Mouse (Mus musculus): Measurements from ENCODE around the gene Shank2. TPM values are rescaled to one million over a fixed set of nuclear protein-coding genes. Genes with fewer than 3 reads are reported as not detected.

Gene Shank2
- polyA plus RNA-seq, 2 experiments: 0.59 to 0.89 TPM

GRCm38 (mm10) chr7:144208628-144209027, 206.9 kb downstream of the Shank2 start:
- Histone ChIP-seq H3K4me2 (replicated peaks; ENCODE audit: low read depth, low read length, severe bottlenecking) (no peak overlapping the region), H3K4me1 (ENCODE audit: control insufficient read depth, insufficient read depth, low read length) (no peaks in the 10 kb centered on the region), H3K36me3 (ENCODE audit: control insufficient read depth, insufficient read depth, low read length) (no peaks in the 10 kb centered on the region), H3K9ac (ENCODE audit: low read depth, low read length, severe bottlenecking) (no peak overlapping the region), H3K27me3 (ENCODE audit: control insufficient read depth, insufficient read depth, low read length) (no peaks in the 10 kb centered on the region), H3K9me3 (ENCODE audit: control insufficient read depth, low read length) (no peaks in the 10 kb centered on the region), H3K4me3 (replicated peaks; ENCODE audit: low read length) (no peak overlapping the region), H3K27ac (replicated peaks; ENCODE audit: low read depth, low read length) (no peak overlapping the region)
- ATAC-seq (ENCODE audit: low FRiP score, low read depth): no peak
- DNase-seq (ENCODE audit: low spot score): no peak
- WGBS: 82% methylated on average over 1 of the region's 1 CpGs
- TF ChIP-seq POLR2A (IDR thresholded peaks at IDR 0.05; ENCODE audit: borderline replicate concordance, extremely low read depth, insufficient read depth, insufficient read length): no peak

GRCm38 (mm10) chr7:144210526-144210925, 208.8 kb downstream of the Shank2 start:
- Histone ChIP-seq H3K36me3 (ENCODE audit: control insufficient read depth, insufficient read depth, low read length) (no peaks in the 10 kb centered on the region), H3K4me3 (replicated peaks; ENCODE audit: low read length) (no peak overlapping the region), H3K27me3 (ENCODE audit: control insufficient read depth, insufficient read depth, low read length) (no peaks in the 10 kb centered on the region), H3K9me3 (ENCODE audit: control insufficient read depth, low read length) (no peaks in the 10 kb centered on the region), H3K27ac (replicated peaks; ENCODE audit: low read depth, low read length) (no peak overlapping the region), H3K4me1 (ENCODE audit: control insufficient read depth, insufficient read depth, low read length) (no peaks in the 10 kb centered on the region), H3K4me2 (replicated peaks; ENCODE audit: low read depth, low read length, severe bottlenecking) (no peak overlapping the region), H3K9ac (ENCODE audit: low read depth, low read length, severe bottlenecking) (no peak overlapping the region)
- no peak for TF ChIP-seq POLR2A (IDR thresholded peaks at IDR 0.05; ENCODE audit: borderline replicate concordance, extremely low read depth, insufficient read depth, insufficient read length)
- no peak for ATAC-seq (ENCODE audit: low FRiP score, low read depth)
- WGBS: 86% methylated on average over 9 of the region's 9 CpGs
- no peak for DNase-seq (ENCODE audit: low spot score)

DNA sequence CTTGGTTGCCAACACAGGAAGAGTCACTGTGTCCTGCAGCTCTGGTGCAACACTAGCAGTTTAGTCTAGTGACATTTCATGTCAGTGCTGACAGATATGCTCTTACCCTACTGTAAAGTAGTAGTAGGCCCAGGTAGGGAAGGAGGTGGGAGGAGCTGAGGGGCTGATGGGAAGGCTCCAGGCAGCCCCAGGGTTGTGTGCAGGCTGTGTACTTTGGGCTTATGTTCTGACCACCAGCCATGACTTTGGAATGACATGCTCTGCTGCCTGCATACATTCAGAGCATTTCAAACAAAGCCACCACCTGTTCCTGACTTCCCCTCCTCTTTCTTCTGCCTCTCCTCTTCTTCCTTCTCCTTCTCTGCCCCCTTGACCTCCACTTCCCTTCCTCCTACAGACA, 211.0 kb downstream of the Shank2 start:
- Histone ChIP-seq H3K4me2 (replicated peaks; ENCODE audit: low read depth, low read length, severe bottlenecking) (no peak overlapping the region), H3K4me1 (ENCODE audit: control insufficient read depth, insufficient read depth, low read length) (no peaks in the 10 kb centered on the region), H3K9me3 (ENCODE audit: control insufficient read depth, low read length) (no peaks in the 10 kb centered on the region), H3K27ac (replicated peaks; ENCODE audit: low read depth, low read length) (no peak overlapping the region), H3K36me3 (ENCODE audit: control insufficient read depth, insufficient read depth, low read length) (no peaks in the 10 kb centered on the region), H3K9ac (ENCODE audit: low read depth, low read length, severe bottlenecking) (no peak overlapping the region), H3K4me3 (replicated peaks; ENCODE audit: low read length) (no peak overlapping the region), H3K27me3 (ENCODE audit: control insufficient read depth, insufficient read depth, low read length) (no peaks in the 10 kb centered on the region)
- ATAC-seq (ENCODE audit: low FRiP score, low read depth): no peak
- no peak for TF ChIP-seq POLR2A (IDR thresholded peaks at IDR 0.05; ENCODE audit: borderline replicate concordance, extremely low read depth, insufficient read depth, insufficient read length)
- no peak for DNase-seq (ENCODE audit: low spot score)

DNA sequence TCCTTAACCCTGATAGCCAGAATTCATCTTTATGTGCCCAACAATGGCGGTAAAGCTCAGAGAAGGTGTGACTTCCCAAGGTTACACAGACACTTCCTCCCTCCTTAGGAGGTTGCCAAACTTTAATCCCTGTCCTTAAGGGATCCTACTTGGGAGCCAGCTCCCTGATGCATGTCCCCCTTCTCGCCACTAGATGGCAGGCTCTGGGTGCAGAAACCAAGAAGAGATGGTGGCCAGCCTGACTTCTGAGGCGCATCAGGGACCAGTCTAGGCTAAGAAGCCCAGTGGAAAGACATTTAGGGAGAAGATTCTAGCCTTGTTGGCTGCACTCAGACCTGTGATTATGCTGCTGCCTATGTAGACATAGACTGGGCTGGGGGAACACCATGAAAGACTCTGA, 215.5 kb downstream of the Shank2 start:
- Histone ChIP-seq H3K4me3 (replicated peaks; ENCODE audit: low read length) (no peak overlapping the region), H3K36me3 (ENCODE audit: control insufficient read depth, insufficient read depth, low read length) (no peaks in the 10 kb centered on the region), H3K4me1 (ENCODE audit: control insufficient read depth, insufficient read depth, low read length) (no peaks in the 10 kb centered on the region), H3K9me3 (ENCODE audit: control insufficient read depth, low read length) (no peaks in the 10 kb centered on the region), H3K27me3 (ENCODE audit: control insufficient read depth, insufficient read depth, low read length) (no peaks in the 10 kb centered on the region), H3K4me2 (replicated peaks; ENCODE audit: low read depth, low read length, severe bottlenecking) (no peak overlapping the region), H3K9ac (ENCODE audit: low read depth, low read length, severe bottlenecking) (no peak overlapping the region), H3K27ac (replicated peaks; ENCODE audit: low read depth, low read length) (no peak overlapping the region)
- DNase-seq (ENCODE audit: low spot score) (peak; percentile 12), ATAC-seq (ENCODE audit: low FRiP score, low read depth) (no peak)
- 2% methylated on average over 3 of the region's 3 CpGs for WGBS
- TF ChIP-seq POLR2A (IDR thresholded peaks at IDR 0.05; ENCODE audit: borderline replicate concordance, extremely low read depth, insufficient read depth, insufficient read length): no peak

DNA sequence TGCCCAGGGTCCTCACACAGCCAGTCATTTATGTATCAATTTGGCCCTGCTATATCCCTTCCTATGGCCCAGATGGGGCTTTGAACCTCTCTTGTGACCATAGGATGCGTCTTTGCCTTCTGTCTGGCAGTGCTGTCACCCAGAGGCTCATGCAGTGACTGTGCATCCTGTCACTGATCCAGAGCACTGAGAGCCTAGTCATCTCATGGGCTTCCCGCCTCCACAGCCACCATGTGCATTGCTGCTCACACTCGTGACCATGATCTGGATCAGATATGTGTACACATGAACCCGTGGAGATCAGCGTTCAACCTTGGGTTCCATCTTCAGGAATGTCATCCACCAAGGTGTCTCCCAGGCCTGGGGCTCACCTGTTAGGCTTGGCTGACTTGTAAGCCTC, 227.0 kb downstream of the Shank2 start:
- no peak overlapping the region for H3K4me2 ChIP-seq (replicated peaks; ENCODE audit: low read depth, low read length, severe bottlenecking)
- no peak for TF ChIP-seq POLR2A (IDR thresholded peaks at IDR 0.05; ENCODE audit: borderline replicate concordance, extremely low read depth, insufficient read depth, insufficient read length)
- no peaks in the 10 kb centered on the region for H3K27me3 ChIP-seq (ENCODE audit: control insufficient read depth, insufficient read depth, low read length)
- no peak overlapping the region for H3K9ac ChIP-seq (ENCODE audit: low read depth, low read length, severe bottlenecking)
- no peak overlapping the region for H3K4me3 ChIP-seq (replicated peaks; ENCODE audit: low read length)
- no peaks in the 10 kb centered on the region for H3K9me3 ChIP-seq (ENCODE audit: control insufficient read depth, low read length)
- 87% methylated on average over 5 of the region's 5 CpGs for WGBS
- no peak overlapping the region for H3K27ac ChIP-seq (replicated peaks; ENCODE audit: low read depth, low read length)
- DNase-seq (ENCODE audit: low spot score): no peak
- no peaks in the 10 kb centered on the region for H3K4me1 ChIP-seq (ENCODE audit: control insufficient read depth, insufficient read depth, low read length)
- no peaks in the 10 kb centered on the region for H3K36me3 ChIP-seq (ENCODE audit: control insufficient read depth, insufficient read depth, low read length)
- ATAC-seq (ENCODE audit: low FRiP score, low read depth): no peak

DNA sequence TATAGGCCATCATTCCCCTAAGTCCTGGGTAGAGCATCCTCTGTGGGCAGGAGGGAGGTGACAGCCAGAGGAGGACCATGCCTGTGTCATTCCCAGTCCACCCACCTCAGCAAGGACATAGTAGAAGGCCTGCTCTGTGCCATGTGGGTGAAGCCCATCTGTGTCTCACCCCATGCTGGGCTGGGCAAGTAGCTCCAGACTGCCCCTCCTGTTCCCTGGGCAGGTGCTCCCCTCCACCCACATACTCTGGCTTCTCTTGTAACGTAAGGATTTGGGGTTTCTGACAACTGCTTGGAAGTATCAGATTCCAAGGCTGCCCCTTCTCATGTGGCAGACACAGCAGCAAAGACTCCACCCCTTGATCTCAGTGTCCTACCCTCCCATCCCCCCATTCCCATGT, 227.7 kb downstream of the Shank2 start:
- Histone ChIP-seq H3K9ac (ENCODE audit: low read depth, low read length, severe bottlenecking) (no peak overlapping the region), H3K4me2 (replicated peaks; ENCODE audit: low read depth, low read length, severe bottlenecking) (no peak overlapping the region), H3K4me1 (ENCODE audit: control insufficient read depth, insufficient read depth, low read length) (no peaks in the 10 kb centered on the region), H3K27ac (replicated peaks; ENCODE audit: low read depth, low read length) (no peak overlapping the region), H3K27me3 (ENCODE audit: control insufficient read depth, insufficient read depth, low read length) (no peaks in the 10 kb centered on the region), H3K36me3 (ENCODE audit: control insufficient read depth, insufficient read depth, low read length) (no peaks in the 10 kb centered on the region), H3K9me3 (ENCODE audit: control insufficient read depth, low read length) (no peaks in the 10 kb centered on the region), H3K4me3 (replicated peaks; ENCODE audit: low read length) (no peak overlapping the region)
- TF ChIP-seq POLR2A (IDR thresholded peaks at IDR 0.05; ENCODE audit: borderline replicate concordance, extremely low read depth, insufficient read depth, insufficient read length): no peak
- 8% methylated on average over 1 of the region's 1 CpGs for WGBS
- no peak for DNase-seq (ENCODE audit: low spot score)
- ATAC-seq (ENCODE audit: low FRiP score, low read depth): no peak

Measured in limb, embryonic 14.5 days (tissue).